Mouse (Mus musculus) C3H10T1/2 (cell line): ENCODE measurements around the gene Tmem87b. TPM values are rescaled to one million over a fixed set of nuclear protein-coding genes. Genes with fewer than 3 reads are reported as not detected.

Experiments used
- polyA plus RNA-seq, 2 experiments: library from polyadenylated mRNA; unstranded; fragments of >200 nt; fragmentation: generic; extraction: Trizol; gene quantifications; one replicate each; pipeline ENCODE4 v1.2.1; 2012; ENCODE audit warnings: missing spikeins in 2 of 2

Tmem87b gene
- 1 to 10 TPM in 1 of 2 experiments, under 1 TPM in 1; 0.14 to 4.0 TPM for polyA plus RNA-seq

DNA sequence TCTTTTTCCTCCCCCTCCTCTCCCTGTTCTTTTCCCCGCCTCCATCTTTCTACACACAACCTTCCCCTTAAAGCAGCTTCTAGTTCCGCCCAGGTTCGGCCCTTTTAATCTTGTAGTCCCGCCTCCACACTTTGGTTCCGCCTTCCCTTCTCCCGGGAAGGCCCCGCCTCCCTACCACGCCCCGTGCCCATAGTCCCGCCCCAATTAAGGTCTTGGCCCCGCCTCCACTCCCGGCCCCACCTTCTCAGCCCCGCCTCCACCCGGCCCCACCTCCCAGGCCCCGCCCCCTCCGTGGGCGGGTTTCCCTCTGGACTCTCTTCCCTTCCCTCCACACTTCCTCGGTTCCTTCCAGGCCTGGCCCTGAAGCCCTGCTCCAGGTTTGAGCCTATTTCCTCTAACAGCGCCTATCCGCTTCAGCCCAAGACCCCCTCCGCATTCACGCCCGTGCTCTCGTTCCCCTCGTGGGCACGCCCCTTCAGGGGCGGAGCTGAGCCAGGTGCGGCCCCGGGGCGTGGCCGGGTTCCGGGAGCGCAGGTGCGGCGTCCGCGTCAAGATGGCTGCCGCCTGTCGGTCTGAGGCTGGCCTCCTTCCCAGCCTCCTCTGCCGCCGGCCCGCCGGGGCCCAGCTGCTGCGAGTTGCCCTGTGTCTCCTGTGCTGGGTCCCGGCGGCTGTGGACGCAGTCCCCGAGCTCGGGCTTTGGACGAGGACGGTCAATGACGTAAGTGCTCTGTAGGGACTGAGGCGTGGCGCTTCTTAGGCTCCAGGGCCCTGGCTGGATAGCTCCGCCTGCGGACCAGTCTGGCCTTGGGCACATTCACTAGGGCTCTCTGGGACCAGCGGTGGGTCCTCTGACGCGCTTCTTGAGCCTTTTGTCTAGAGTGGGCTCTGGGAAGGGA is at the start of gene Tmem87b:
Gene Tmem87b (plus strand): TSS at position 333 of the 896 bp plus-strand sequence.

DNA sequence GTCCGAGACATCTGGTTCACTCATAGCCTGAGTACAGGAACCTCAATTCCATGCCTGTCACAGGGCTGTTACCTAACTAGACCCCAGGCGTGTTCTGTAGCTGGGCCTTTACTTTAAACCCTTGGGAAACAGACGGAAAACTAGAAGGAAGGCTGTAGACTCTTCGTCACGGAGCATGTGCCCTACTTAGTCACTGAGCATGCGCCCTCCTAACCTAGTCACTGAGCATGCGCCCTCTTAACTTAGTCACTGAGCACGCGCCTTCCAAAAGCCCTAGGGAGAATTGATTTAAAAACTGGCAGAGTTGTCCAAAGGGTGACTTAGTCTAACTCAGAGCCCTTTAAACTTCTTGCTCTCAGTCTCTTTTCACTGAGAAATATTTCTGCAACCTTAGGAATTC is 44.7 kb downstream of the Tmem87b start, which contains the start of gene Fbln7:
Gene Fbln7 (plus strand): TSS at position 346 of the 400 bp plus-strand sequence.

Other genes starting within 250 kb of the Tmem87b start
- not detected for gene Spdye4c, start 226.9 kb upstream of the Tmem87b start, polyA plus RNA-seq
- 10 to 100 TPM in 1 of 2 experiments, 1 to 10 TPM in 1; 7.6 to 33.0 TPM for gene Anapc1, start 130.7 kb upstream of the Tmem87b start, polyA plus RNA-seq
- gene Mertk, start 119.2 kb upstream of the Tmem87b start, polyA plus RNA-seq = 1 to 10 TPM in 1 of 2 experiments, under 1 TPM in 1; 0.29 to 3.1 TPM
- under 1 TPM in 1 of 2 experiments, not detected in 1; 0.40 TPM for gene Fbln7, start 44.9 kb downstream of the Tmem87b start, polyA plus RNA-seq
- under 1 TPM; 0.21 to 0.71 TPM for gene Zc3h8, start 126.0 kb downstream of the Tmem87b start, polyA plus RNA-seq
- gene Zc3h6, start 149.3 kb downstream of the Tmem87b start, polyA plus RNA-seq = 1 to 10 TPM in 1 of 2 experiments, under 1 TPM in 1; 0.33 to 1.6 TPM
- gene Gm10762, start 149.6 kb downstream of the Tmem87b start, polyA plus RNA-seq = 1 to 10 TPM; 2.0 to 3.4 TPM
- gene Vinac1, start 230.1 kb downstream of the Tmem87b start, polyA plus RNA-seq = under 1 TPM in 1 of 2 experiments, not detected in 1; 0.04 TPM
- 1 to 10 TPM; 2.1 to 8.3 TPM for gene Ttl, start 247.8 kb downstream of the Tmem87b start, polyA plus RNA-seq